Mouse (Mus musculus) lung, adult 2 months (tissue): ENCODE results near the gene Sox2.

Experiments used
- CTCF ChIP-seq: fragments of 200-500 bp; IDR thresholded peaks from 2 replicates; pipeline ENCODE4 v1.5.1; 2011; ENCODE audit warnings: mild to moderate bottlenecking, low read length, control low read depth; ENCODE audit not compliant: insufficient read depth
- POLR2A ChIP-seq: fragments of 200-500 bp; IDR thresholded peaks from 2 replicates; pipeline ENCODE4 v1.6.1; 2011; ENCODE audit warnings: low read depth, mild to moderate bottlenecking, control low read depth, low read length, borderline replicate concordance; ENCODE audit errors: extremely low read depth

DNA sequence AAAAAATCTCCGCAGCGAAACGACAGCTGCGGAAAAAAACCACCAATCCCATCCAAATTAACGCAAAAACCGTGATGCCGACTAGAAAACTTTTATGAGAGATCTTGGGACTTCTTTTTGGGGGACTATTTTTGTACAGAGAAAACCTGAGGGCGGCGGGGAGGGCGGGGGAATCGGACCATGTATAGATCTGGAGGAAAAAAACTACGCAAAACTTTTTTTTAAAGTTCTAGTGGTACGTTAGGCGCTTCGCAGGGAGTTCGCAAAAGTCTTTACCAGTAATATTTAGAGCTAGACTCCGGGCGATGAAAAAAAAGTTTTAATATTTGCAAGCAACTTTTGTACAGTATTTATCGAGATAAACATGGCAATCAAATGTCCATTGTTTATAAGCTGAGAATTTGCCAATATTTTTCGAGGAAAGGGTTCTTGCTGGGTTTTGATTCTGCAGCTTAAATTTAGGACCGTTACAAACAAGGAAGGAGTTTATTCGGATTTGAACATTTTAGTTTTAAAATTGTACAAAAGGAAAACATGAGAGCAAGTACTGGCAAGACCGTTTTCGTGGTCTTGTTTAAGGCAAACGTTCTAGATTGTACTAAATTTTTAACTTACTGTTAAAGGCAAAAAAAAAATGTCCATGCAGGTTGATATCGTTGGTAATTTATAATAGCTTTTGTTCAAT is 1.4 kb downstream of the Sox2 start:
- TF ChIP-seq CTCF = no peak
- TF ChIP-seq POLR2A = no peak
